Mouse (Mus musculus) testis, adult 2 months (tissue): ENCODE data around the gene Abca2.

Experiments used
- CTCF ChIP-seq: fragments of 200-500 bp; IDR thresholded peaks from 2 replicates; pipeline ENCODE4 v1.5.1; 2012; ENCODE audit warnings: low read depth, mild to moderate bottlenecking, inconsistent platforms, low read length, moderate library complexity; ENCODE audit not compliant: control insufficient read depth, insufficient read depth, insufficient replicate concordance
- POLR2A ChIP-seq: fragments of 200-500 bp; IDR thresholded peaks from 2 replicates; pipeline ENCODE4 v1.6.1; 2012; ENCODE audit warnings: low read depth, mild to moderate bottlenecking, inconsistent platforms, low read length, moderate library complexity; ENCODE audit not compliant: control insufficient read depth

DNA sequence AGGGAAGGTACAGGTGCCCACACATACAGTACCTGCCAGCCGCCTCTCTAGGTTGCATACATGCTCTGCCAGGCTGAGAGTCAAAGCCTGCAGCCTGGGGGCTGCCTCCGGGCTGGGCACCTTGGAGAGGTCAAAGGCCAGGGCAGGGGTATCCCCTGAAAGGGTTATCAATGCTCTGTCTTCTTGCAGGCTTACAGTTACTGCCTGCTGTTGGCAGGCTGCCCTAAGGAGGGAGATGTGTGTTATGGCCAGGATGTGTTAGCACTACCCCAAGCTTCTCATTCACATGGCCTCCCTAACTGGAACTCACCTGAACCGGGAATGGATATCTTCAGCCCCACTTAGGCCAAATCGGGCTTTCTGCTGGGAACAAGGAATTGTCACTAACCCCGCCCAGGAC, 31.6 kb downstream of the Abca2 start:
- TF ChIP-seq CTCF (no peak), POLR2A (no peak)
